Mouse (Mus musculus) midbrain, embryonic 11.5 days (tissue): ENCODE results near the gene Sec14l1. TPM values are rescaled to one million over a fixed set of nuclear protein-coding genes. Genes with fewer than 3 reads are reported as not detected.

ENCODE experiments used
- ATAC-seq: fragments of 200-750 bp; cut with Nextera tagmentation; 2 replicates; pipeline ENCODE4 v1.8.0; 2017; ENCODE audit warnings: moderate TSS enrichment, moderate library complexity; ENCODE audit not compliant: low FRiP score
- DNase-seq: peaks from one replicate; pipeline ENCODE4 v3.0.0; 2015; ENCODE audit warnings: low spot score; ENCODE audit errors: missing footprints
- H3K27ac ChIP-seq: fragments of 300-500 bp; sonication (generic); 2 replicates; pipeline ENCODE4 v1.5.1; 2014; ENCODE audit warnings: low read depth, low read length
- H3K27me3 ChIP-seq: fragments of 300-500 bp; sonication (generic); 2 replicates; pipeline ENCODE4 v1.6.1; 2014; ENCODE audit warnings: mild to moderate bottlenecking, low read length, moderate library complexity, mixed read lengths; ENCODE audit not compliant: control insufficient read depth, insufficient read depth
- H3K36me3 ChIP-seq: fragments of 300-500 bp; sonication (generic); 2 replicates; pipeline ENCODE4 v1.6.1; 2014; ENCODE audit warnings: mild to moderate bottlenecking, low read length, moderate library complexity, mixed read lengths; ENCODE audit not compliant: control insufficient read depth, insufficient read depth
- H3K4me1 ChIP-seq: fragments of 300-500 bp; sonication (generic); 2 replicates; pipeline ENCODE4 v1.6.1; 2014; ENCODE audit warnings: low read length; ENCODE audit not compliant: control insufficient read depth, insufficient read depth
- H3K4me2 ChIP-seq: fragments of 300-500 bp; sonication (generic); 2 replicates; pipeline ENCODE4 v1.6.1; 2014; ENCODE audit warnings: mild to moderate bottlenecking, moderate library complexity
- H3K4me3 ChIP-seq: fragments of 300-500 bp; sonication (generic); 2 replicates; pipeline ENCODE4 v1.5.1; 2014; ENCODE audit warnings: low read depth, low read length
- H3K9ac ChIP-seq: fragments of 300-500 bp; sonication (generic); 2 replicates; pipeline ENCODE4 v1.6.1; 2014; ENCODE audit warnings: low read length
- H3K9me3 ChIP-seq: fragments of 300-500 bp; sonication (generic); 2 replicates; pipeline ENCODE4 v1.6.1; 2016; ENCODE audit warnings: low read length; ENCODE audit not compliant: control insufficient read depth
- WGBS: fragments of 180-500 bp; shearing (Covaris S2); extraction: QIAGEN DNeasy Blood & Tissue Kit; methylation state at CpG from one replicate; pipeline ENCODE4 v1.1.7; 2014; 5-methylcytosine and 5-hydroxymethylcytosine counted together
- microRNA-seq: library from miRNA; unstranded; fragments of <30 nt; microRNA quantifications from one replicate; pipeline ENCODE4, GENCODE M21; 2017
- polyA plus RNA-seq: library from polyadenylated mRNA; unstranded; fragments of >200 nt; fragmentation: Nextera tagmentation; extraction: Ambion mirVana; gene quantifications from 2 replicates; pipeline ENCODE4 v1.2.1, GENCODE M21; 2014

The Sec14l1 gene
- polyA plus RNA-seq, 1 experiment from 2014 or later, result 36.7 TPM

GRCm38 (mm10) chr11:117204606-117205005 lies 89.6 kb downstream of the Sec14l1 start:
- ATAC-seq, result no peak
- no peak overlapping the region for H3K4me3 ChIP-seq
- H3K4me1 ChIP-seq, result peaks cover 5% of the 10 kb centered on the region
- no peaks in the 10 kb centered on the region for H3K36me3 ChIP-seq
- no peak overlapping the region for H3K27ac ChIP-seq
- no peak overlapping the region for H3K4me2 ChIP-seq
- 91% methylated on average over 8 of the region's 8 CpGs for WGBS
- H3K27me3 ChIP-seq, result peaks cover 4% of the 10 kb centered on the region
- no peaks in the 10 kb centered on the region for H3K9me3 ChIP-seq
- no peak overlapping the region for H3K9ac ChIP-seq
- no peak for DNase-seq

GRCm38 (mm10) chr11:117205042-117205441 lies 90.1 kb downstream of the Sec14l1 start:
- 87% methylated on average over 6 of the region's 6 CpGs for WGBS
- Histone ChIP-seq H3K9me3 (no peaks in the 10 kb centered on the region), H3K4me2 (no peak overlapping the region), H3K36me3 (no peaks in the 10 kb centered on the region), H3K27ac (no peak overlapping the region), H3K4me3 (no peak overlapping the region), H3K9ac (no peak overlapping the region), H3K4me1 (peaks cover under 1% of the 10 kb centered on the region; the same call in 1 of the 2 replicates), H3K27me3 (peaks cover under 1% of the 10 kb centered on the region; the same call in 1 of the 2 replicates)
- ATAC-seq, result no peak
- DNase-seq, result no peak

- no peaks in the 10 kb centered on the region for H3K36me3 ChIP-seq
- ATAC-seq, result no peak
- H3K4me1 ChIP-seq, result no peaks in the 10 kb centered on the region
- H3K4me3 ChIP-seq, result no peak overlapping the region
- H3K9ac ChIP-seq, result no peak overlapping the region
- DNase-seq, result no peak
- no peaks in the 10 kb centered on the region for H3K9me3 ChIP-seq
- H3K4me2 ChIP-seq, result no peak overlapping the region
- H3K27ac ChIP-seq, result no peak overlapping the region
- WGBS, result 87% methylated on average over 9 of the region's 9 CpGs
- H3K27me3 ChIP-seq, result no peaks in the 10 kb centered on the region; the same call in 1 of the 2 replicates
Measured at GRCm38 (mm10) chr11:117205447-117205846, 90.5 kb downstream of the Sec14l1 start.

- Histone ChIP-seq H3K27ac (no peak overlapping the region), H3K4me1 (no peaks in the 10 kb centered on the region), H3K4me3 (no peak overlapping the region), H3K9me3 (no peaks in the 10 kb centered on the region), H3K4me2 (no peak overlapping the region), H3K9ac (no peak overlapping the region), H3K36me3 (no peaks in the 10 kb centered on the region), H3K27me3 (no peaks in the 10 kb centered on the region)
- ATAC-seq, result no peak
- WGBS, result 61% methylated on average over 5 of the region's 5 CpGs
- no peak for DNase-seq
Measured at GRCm38 (mm10) chr11:117207436-117207835, 92.5 kb downstream of the Sec14l1 start.

- Histone ChIP-seq H3K27ac (no peak overlapping the region), H3K9me3 (no peaks in the 10 kb centered on the region), H3K4me2 (no peak overlapping the region), H3K27me3 (no peaks in the 10 kb centered on the region), H3K4me1 (no peaks in the 10 kb centered on the region), H3K36me3 (no peaks in the 10 kb centered on the region), H3K4me3 (no peak overlapping the region), H3K9ac (no peak overlapping the region)
- DNase-seq, result no peak
- 80% methylated on average over 8 of the region's 8 CpGs for WGBS
- ATAC-seq, result no peak
Measured at GRCm38 (mm10) chr11:117208151-117208673, 93.2 kb downstream of the Sec14l1 start.

Small RNA genes within 50 kb of the gene (microRNA-seq; reads per million reads assigned to microRNA genes)
- not detected for gene Gm24323
- gene Mir6516, result 2.5 reads per million, percentile 9 among the genes with 10 or more reads in this experiment

Other genes starting within 250 kb of the Sec14l1 start
- 5.1 and 6.5 TPM in 2 replicates for gene Mgat5b, start 196.3 kb upstream of the Sec14l1 start, polyA plus RNA-seq
- 146 and 152 TPM in 2 replicates for gene Sept9, start 84.5 kb downstream of the Sec14l1 start, polyA plus RNA-seq